Mouse (Mus musculus): ENCODE data around the gene Abhd2.

Gene Abhd2

GRCm38 (mm10) chr7:79272789-79273718 lies at the start of gene Abhd2:
TSS of gene Abhd2 (plus strand) at chr7:79273199.
- peak; percentile 100 for DNase-seq

GRCm38 (mm10) chr7:79225477-79225876 lies 47.5 kb upstream of the Abhd2 start:
- DNase-seq, result no peak

- no peak for DNase-seq
These were observed 46.8 kb upstream of the Abhd2 start for GRCm38 (mm10) chr7:79226172-79226571.

GRCm38 (mm10) chr7:79226834-79227486 lies 46.0 kb upstream of the Abhd2 start:
- DNase-seq, result no peak

- peak; percentile 85 for DNase-seq
These were observed 44.5 kb upstream of the Abhd2 start for GRCm38 (mm10) chr7:79228471-79228870.

- no peak for DNase-seq
These were observed 41.4 kb upstream of the Abhd2 start for GRCm38 (mm10) chr7:79231577-79231976.

GRCm38 (mm10) chr7:79232048-79232447 lies 41.0 kb upstream of the Abhd2 start:
- DNase-seq, result no peak

- DNase-seq, result no peak
These were observed 34.3 kb upstream of the Abhd2 start for GRCm38 (mm10) chr7:79238741-79239140.

- no peak for DNase-seq
These were observed 30.9 kb upstream of the Abhd2 start for GRCm38 (mm10) chr7:79241931-79242625.

- no peak for DNase-seq
These were observed 29.8 kb upstream of the Abhd2 start for GRCm38 (mm10) chr7:79243236-79243635.

- peak; percentile 52 for DNase-seq
These were observed 26.8 kb upstream of the Abhd2 start for GRCm38 (mm10) chr7:79246039-79246670.

GRCm38 (mm10) chr7:79247408-79247807 lies 25.6 kb upstream of the Abhd2 start:
- no peak for DNase-seq

- DNase-seq, result no peak
These were observed 25.1 kb upstream of the Abhd2 start for GRCm38 (mm10) chr7:79247881-79248389.

- DNase-seq, result no peak
These were observed 23.4 kb upstream of the Abhd2 start for GRCm38 (mm10) chr7:79249581-79249980.

- DNase-seq, result no peak
These were observed 18.6 kb upstream of the Abhd2 start for GRCm38 (mm10) chr7:79254248-79254888.

- DNase-seq, result no peak
These were observed 17.6 kb upstream of the Abhd2 start for GRCm38 (mm10) chr7:79255350-79255749.

- DNase-seq, result no peak
These were observed 17.2 kb upstream of the Abhd2 start for GRCm38 (mm10) chr7:79255752-79256151.

GRCm38 (mm10) chr7:79256716-79257115 lies 16.3 kb upstream of the Abhd2 start:
- DNase-seq, result no peak

- no peak for DNase-seq
These were observed 13.9 kb upstream of the Abhd2 start for GRCm38 (mm10) chr7:79258981-79259542.

- no peak for DNase-seq
These were observed 10.5 kb upstream of the Abhd2 start for GRCm38 (mm10) chr7:79262478-79262877.

- no peak for DNase-seq
These were observed 9.2 kb upstream of the Abhd2 start for GRCm38 (mm10) chr7:79263776-79264175.

- no peak for DNase-seq
These were observed 6.8 kb upstream of the Abhd2 start for GRCm38 (mm10) chr7:79266228-79266627.

Data from thymus, postnatal 25 days (tissue).